Mouse (Mus musculus) adrenal gland, postnatal 25 days (tissue): ENCODE data around the gene Ust. TPM values are rescaled to one million over a fixed set of nuclear protein-coding genes. Genes with fewer than 3 reads are reported as not detected.

ENCODE experiments used
- DNase-seq: peaks from one replicate; pipeline ENCODE4 v3.0.0; 2021; ENCODE audit warnings: mixed read lengths
- total RNA-seq: library from RNA; stranded (reverse); gene quantifications from 2 replicates; pipeline ENCODE4 v1.2.3, GENCODE M21; 2021

The Ust gene
- total RNA-seq, 1 experiment from 2014 or later: 5.6 TPM

DNA sequence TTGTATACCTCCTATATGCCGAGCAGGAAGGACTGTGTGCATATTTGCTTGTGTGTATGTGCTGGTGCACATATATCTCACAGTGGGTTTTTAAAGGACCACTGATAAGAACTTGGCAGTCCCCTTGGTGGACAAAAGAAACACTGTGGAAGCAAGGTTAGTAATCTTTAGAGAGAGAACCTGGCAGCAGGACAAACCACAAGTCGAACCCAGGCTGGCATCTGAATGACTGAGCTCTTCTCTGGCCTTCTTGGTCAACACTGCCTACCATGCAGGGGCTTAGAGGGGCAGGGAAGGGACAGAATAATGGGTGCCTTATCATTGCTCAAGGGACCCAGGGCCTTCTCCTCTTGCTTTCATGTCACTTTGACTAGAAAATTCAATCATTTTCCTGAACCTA, 294.0 kb downstream of the Ust start:
- no peak for DNase-seq

DNA sequence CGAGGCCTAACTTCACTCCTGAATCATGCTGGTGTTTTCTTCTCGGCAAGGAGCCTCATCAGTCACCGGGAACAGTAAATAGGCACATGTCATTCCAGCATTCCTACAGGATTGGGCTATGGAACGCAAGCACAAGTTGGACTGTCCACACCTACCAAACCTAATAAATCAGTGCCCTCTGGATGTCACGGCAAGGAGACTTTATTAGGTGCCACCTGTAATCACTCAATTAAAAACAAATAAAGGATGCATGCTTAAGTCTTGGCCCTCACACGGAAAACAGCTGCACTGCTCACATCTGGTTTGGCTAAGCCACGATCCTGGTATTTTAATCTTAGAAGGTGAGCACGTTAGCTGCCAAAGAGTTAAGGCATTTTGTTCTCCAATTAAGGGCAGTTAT, 294.6 kb downstream of the Ust start:
- no peak for DNase-seq

DNA sequence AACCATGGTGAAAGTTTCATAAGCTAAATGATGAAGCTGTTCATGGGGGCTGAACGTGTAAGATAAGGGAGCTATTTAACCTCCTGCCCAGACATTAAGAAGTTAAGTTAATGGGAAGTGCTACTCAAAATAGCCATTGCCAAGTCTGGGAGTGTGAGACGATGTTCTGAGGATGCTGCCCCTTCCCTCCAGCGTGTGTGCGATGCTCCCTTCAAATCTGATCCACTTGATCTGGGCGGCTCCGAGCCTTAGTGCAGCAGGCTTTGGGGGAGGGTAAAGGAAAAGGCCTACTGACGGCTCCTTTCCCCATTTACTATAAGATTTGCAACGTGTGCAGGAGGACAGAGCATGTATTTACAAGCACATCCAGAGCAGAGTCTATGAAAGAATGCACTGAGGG, 301.7 kb downstream of the Ust start:
- DNase-seq: no peak

DNA sequence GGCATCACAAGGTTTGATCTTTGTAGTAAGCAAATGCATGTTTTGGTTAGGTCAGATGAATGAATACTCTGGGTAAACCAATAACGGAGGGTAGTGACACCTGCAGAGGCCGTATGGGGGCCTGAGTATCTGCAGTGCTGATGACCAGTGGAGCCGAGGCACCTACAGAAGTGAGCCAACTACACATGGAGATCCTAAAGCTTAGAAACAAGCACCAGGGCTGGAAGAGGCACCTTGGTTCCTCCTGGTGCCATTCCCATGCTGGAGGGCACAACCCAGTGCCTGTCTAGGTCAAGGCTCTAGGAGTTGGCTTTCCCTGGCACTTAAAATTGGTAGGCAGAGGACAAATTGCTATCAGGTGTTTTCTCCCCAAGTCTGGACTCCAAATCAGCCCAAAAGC, 303.4 kb downstream of the Ust start:
- no peak for DNase-seq

DNA sequence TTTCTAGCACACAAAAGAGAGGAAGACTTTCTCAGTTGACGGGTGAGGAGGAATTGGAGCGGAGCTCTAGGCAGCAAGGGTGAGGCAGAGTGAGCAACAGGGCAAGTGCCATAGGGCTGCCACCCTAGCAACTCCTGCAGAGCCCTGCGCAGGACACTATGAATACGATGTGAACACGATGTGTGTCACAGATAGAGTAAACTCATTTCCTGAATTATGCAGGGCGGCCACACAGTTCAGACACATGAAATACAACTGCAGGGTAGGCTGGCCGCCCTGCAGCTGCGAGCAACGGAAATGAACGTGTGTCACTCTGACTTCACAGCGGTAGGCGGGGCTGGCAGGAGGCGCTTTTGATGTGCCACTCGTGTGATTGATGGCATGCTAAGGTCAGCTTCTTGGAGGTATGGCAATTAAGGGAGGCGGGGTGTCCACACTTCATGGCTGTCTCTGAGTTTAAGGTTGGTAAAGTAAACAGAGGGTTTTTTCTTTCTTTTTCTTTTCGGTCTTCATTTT, 304.7 kb downstream of the Ust start:
- peak; percentile 57 for DNase-seq

DNA sequence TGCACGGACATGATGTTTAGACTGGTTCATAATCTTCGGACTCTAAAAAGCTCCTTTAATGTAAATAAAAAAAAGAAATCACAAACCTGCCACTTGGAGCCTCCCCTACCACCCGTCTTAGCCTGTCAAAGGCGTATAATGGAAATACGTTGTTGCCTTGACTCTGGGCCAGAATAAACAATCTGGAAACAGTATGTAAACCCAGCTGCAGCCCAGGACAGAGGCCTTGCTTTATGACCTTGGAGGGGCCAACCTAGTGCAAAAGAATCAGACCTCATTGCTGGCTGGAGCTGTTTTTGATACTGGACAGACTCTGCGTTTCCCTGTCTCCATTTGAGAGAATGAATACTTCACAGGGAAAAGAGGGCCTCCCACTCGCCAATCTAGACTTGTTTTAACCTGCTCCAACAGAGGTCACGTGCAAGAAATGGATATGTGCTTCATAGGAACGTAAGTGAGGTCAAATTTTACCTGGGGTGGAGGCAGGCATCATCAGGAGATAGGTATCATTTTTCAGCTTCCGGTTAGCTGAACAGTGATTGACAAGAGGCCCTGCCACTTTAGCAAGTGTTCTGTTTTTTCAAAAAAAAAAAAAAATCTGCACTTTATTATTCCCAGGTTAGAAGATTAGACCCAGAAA, 305.2 kb downstream of the Ust start:
- no peak for DNase-seq

DNA sequence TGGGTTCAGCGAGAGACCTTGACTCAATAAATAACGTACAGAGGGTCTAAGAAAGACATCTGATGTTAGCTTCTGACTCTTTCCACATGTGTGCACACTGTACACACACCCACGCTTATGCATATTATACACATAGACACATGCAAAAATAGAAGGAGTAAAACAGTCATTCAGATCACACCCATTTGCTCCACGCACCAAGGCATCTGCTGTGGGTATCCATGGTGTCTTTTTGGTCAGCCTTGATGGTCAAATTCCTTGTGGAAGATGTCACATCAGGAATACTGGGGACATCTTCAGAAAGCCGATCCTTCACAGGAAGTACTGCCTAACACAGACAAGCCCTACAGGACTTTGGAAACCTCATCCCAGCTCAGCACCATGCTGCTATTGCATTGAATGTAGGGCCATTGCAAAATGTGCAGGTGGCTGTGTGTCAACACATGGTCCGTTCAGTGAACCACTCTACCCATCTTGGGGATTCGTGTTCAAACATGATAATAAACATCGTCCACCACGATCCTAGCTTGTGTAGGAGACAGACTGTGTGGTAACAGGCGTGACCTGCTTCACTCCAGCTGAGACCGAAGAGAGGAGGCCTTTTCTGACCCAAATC, 305.9 kb downstream of the Ust start:
- no peak for DNase-seq

DNA sequence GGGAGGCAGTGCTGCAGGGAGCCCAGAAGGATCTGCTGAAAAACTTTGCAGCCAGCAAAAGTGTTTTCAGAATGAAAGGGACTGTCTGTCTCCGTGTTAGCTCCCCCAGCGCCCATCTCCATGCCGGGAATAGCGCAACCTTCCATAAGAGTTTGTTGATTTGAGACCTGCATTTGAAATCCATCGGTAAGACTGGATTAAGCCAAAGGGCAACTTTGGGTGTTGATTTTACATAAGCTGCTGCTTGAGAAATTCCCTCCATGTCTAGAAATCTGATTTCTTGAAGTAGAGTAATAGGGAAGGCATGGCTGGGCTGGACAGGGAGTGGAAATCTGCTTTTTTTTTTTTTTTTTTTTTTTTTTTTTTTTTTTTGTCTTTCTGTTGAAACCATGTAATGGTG, 306.9 kb downstream of the Ust start:
- DNase-seq: no peak

DNA sequence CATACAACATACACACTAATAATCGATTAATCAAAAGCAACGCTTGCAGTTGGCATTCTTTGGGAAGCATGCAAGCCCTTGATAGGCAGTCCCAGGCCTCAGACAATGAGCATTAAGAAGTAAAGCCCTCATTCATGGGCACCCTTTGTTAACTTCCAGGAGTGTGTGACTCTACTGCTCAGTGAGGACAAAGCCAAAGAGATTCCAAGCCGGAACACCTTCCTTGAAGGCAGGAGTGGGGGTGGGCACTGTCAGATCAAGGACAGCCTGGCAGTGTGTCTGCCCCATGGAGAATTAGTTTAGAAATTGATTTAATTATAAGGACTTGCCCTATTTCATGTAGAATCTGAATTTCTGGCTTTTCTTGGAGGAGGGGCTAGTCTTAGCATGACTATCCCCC, 308.3 kb downstream of the Ust start:
- DNase-seq: no peak

DNA sequence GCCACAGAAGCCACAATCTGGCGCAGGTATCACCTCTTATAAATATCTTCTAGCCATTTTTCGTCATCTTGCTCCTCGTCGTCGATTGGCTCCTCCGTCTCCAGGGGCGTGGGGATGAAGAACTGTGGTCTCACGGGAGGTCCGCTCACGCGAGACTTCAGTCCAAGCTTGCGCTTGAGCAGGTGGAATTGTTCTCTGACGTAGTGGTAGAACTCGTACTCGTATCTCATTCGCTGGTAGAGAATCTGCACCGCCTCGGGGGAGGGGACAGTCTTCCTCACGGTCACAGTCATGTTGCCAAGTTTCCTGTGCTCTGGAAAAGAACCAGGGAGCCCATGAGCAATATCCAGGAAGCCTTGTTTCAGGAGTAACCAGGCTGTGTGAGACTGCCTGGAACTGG, 311.3 kb downstream of the Ust start:
- no peak for DNase-seq

DNA sequence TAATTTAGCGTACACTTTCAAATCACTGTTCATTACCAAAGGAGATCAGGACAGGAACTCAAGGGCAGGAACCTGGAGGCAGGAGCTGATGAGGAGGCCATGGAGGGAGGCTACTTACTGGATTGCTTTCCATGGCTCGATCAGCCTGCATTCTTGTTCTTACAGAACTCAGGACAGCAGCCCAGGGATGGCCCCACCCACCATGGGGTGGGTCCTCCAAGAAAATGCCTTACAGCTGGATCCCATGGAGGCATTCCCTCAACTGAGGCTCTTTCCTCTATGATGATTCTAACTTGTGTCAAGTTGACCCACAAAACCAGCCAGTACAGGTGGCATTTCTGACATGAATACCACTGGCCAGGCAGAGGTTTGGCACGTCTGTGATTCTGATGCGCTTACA, 314.9 kb downstream of the Ust start:
- no peak for DNase-seq

DNA sequence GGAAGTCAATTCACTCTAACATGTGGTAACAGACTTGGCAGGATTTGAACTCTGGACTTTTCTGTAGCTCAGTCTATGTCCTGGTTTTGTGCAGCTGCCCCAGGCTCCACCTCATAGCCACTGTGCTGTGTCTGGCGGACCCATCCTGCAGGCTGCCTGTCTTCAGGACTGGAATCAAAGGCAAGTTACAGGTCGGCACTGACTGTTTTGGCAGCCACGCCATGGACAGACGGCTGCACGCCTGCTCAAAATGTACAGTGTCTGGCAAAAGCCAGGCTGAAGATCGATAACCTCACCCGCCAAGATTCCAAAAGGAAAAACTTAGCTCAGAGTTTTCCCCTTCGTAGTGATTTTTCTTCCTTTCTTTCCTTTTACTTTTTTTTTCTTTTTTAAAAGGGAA, 318.8 kb downstream of the Ust start:
- no peak for DNase-seq

DNA sequence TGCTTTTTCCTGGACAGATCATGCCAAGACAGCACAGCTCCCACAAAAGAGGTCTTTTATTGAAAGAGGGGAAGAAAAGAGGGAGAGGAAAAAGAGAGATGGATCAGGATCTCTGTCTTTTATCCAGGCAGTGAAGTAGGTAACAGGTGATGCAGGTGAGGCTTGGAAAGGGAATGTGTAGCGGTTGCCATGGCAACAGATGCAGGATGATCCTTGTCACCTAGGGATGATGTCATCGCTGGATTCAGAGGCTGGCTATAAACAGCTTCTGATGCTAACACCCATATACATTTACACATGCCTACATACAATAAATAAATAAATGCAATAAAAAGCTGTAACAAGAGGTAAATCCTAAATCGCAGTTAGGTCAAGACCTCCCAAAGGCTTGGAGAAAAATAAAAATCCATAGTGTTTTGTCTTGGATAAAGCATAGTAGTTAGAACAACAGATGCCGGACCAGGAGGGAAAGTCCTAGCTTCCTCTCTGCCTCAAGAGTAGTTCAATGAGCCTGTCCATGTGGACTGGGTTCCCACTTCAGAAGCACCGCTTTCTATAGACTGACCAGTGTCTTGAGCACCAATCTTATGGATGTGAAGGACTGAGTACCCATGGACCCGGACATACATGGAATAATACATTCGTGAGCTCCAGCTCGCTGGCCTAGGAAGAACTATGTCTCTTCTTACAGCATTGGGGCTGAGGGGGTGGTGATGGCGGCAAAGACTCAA, 319.4 kb downstream of the Ust start:
- no peak for DNase-seq

DNA sequence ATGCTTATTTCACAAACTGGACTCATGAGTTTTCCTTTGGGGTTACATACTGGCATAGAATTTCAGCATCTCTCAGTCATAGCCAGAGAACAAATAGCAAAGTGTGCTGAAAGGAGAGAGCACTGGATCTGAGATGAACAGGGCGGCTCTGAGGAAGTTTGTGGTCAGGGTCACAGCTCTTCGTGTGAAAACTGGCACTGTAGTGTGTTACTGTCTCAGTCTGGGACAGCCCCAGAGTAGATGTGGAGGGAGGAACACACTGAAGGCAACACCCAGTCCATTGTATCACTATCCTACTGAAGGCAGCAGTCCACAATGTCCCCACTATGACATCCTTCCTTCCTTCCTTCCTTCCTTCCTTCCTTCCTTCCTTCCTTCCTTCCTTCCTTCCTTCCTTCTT, 321.0 kb downstream of the Ust start:
- no peak for DNase-seq

DNA sequence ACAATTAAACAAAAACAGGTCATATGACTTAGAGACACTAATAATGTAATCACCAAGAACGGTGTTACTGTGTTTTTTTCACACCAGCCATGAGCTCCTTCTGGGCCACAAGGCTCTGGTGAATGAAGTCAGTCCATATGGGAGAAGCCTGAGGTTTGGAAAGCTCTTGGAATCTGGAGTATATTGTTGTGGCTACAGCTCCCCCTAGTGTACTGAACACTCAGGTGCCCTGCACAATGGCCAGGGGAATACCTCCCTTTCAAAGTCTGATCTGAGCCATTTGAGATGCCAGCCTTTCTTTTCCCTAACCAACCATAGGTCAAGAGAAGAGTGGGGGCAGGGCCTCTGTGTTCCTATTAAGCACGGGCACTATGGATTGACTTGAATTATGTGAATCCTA, 322.3 kb downstream of the Ust start:
- DNase-seq: peak; percentile 42

DNA sequence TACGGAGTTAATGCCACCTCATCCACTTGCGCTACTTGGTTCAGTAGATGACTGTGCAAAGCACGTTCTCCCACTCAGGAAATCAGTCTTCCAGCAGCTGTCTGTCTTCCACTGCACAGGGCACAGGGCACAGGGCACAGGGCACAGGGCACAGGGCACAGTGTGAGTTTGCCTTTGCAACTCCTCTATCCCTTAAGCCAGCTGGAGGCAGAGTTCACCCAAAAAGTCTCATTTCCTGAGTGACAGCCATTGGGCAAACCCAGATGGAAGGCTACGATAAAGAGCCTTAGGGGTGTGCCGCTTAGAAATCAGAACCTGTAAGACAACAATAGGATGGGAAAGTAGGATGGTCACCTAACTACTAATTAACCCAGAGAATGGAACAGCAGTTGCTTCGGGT, 322.9 kb downstream of the Ust start:
- DNase-seq: no peak

DNA sequence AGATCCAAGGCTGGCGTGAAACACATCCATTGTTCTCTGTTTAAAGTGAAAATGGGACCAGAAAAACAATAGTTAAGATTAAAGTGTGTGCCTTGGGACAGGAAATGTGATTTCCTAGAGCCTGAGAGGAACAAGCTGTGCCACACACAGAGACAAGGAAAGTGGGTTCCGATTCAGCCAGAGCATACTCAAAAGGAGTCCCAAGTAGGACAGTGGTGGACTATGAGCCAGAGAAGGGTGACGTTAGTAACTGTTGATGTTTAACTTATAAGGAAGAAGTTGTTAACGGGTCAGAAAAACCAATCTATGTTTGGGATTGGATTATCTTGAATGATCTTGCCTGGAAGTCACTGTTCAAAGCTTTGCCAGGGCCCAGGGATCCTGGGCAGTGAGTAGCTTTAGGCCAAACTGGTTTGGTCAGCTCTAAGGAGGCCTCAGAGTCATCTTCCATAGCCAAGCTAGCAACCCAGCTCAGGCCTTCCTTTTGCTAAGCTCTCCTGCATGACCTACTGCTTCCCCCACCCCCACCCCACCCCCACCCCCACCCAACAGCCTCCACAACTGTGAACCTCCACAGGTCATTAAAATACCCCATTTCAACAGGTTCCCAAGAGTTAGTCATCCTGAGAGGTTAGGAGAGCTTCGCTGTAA, 329.2 kb downstream of the Ust start:
- DNase-seq: no peak

DNA sequence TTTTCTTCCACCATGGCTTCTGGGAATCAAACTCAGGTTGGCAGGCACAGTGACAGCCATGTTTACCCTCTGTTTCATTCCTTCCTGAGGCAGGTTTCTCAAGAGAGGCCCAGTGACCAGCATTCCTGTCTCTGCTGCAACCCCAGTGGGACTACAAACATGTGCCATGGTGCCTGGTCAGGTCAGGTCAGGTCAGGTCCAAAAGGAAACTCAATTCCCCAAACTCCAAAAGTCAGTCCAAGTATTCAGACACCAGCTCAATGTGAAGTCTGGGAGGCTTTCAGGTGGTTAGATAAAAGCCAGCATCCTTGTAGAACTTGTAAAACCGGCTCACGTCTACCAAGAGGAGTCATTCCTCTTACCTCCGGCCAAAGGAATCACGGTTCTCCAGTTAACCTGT, 333.0 kb downstream of the Ust start:
- no peak for DNase-seq

DNA sequence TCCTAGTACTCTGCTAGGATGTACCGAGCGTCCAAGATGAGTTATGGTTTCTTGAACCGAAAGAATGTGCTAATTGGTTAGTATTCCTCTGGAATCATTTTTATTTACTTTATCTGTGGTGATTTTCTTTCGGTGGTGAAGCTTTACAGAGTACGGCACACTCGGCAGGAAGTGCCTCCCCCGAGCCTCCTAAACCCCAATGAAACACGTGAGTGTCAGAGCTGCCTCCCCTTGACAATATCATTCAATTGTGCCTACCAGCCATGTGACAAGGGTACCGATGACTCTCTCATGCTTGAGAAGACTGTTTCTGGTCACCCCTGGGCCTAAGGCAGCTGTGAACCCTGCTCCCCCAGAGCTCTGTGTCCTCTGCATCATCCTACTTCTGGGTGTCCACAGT, 333.9 kb downstream of the Ust start:
- no peak for DNase-seq

DNA sequence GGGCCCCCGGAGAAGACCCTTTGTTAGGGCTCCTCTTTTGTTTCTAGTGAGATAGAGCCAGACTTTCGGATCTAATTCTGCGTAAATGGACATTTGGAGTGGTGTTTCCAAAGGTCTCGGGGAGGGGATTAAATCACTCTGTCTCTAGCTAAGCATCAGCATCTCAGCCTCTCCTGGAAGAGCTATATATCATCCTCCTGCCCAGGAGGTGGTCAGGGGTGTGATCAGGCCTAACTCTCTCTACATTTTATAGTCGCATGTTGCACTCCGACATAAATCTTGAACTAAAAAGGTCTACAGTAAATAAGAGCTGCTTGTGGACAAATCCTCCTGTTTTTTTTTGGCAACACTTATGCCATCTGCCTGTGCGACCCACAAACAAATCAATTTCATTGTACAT, 335.5 kb downstream of the Ust start:
- no peak for DNase-seq

DNA sequence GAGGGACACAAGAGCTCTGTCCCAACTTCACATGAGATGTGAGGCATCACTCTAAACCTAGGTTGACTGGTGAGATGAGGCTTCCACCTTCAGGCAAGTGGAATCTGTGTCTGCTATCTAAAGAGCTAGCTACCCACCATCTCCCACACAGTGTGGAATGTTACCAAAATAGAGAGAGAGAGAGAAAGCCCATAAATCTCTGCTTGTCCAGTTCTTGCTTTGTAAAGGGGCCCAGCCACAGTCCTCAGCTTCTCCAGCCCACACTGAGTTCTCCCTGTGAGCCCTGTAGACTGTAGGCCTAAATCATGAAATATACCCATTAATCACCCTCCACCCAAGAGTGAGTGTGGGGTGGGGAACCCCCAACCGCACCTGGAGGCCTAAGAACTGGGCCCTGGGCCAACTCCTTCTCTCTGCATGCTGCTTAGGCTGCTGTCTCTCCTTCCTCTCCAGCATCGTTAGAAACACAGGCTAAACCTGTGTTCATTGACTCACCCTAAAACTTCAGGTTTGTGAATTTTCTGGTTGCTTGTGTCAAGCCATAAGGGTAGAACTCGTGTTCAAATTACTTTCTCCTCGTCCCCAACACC, 336.9 kb downstream of the Ust start:
- DNase-seq: no peak

DNA sequence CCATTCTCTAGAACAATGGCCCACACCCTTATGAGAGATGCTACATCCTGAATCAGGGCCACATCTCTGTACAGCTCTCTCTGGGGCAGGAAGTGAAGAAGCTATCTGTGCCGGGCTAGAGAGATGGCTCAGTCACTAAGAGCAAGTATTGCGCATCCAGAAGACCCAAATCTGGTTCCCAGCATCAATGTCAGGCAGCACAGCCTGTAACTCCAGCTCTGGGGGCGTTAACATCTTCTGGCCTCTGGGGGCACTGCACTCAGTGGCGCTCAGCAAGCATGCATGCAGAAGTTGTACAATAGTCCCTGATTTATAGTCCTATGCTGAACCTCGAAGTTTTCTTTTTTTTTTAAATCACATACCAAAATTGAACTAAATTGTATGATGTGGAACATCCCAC, 341.0 kb downstream of the Ust start:
- no peak for DNase-seq
